In the genomic region with DNA sequence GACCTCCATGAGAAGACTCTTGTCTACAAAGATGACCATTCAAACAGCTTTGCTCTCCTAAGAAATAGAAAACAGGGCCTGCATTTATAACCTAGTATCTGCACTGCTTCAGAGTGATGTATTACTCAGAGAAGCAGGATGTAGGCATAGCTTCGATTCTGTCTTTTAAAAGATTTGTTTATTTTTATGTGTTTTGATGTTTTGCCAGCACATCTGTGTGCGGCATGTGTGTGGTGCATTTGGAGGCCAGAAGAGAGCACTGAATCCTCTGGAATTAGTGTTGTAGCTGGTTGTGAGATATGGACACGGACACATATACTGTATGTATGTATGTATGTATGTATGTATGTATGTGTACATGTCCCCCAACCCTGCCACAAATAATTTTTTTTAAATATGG, we compare ENCODE assay signal across 19 mouse cellular contexts. TPM values are rescaled to one million over a fixed set of nuclear protein-coding genes. Genes with fewer than 3 reads are reported as not detected.
DNase-seq lines count a peak whose midpoint lies in the region; ATAC-seq and TF ChIP-seq lines count a peak whose summit lies in the region.
"Had no signal": no experiment of that assay in that cellular context is flagged by ENCODE, and none has a peak within 500 bp of the region (broad histone marks: within the 10 kb centered on the region; RNA-seq: fewer than 3 reads in every experiment).

No protein-coding gene starts in this region.

- H3K4me1 ChIP-seq in embryonic facial prominence, embryonic 14.5 days (ENCODE audit: control insufficient read depth, insufficient read depth, low read length): no peaks in the 10 kb centered on the region
- no peaks in the 10 kb centered on the region for H3K4me1 ChIP-seq in embryonic facial prominence, embryonic 10.5 days
- H3K4me1 ChIP-seq in lung, embryonic 14.5 days (ENCODE audit: insufficient read depth): no peaks in the 10 kb centered on the region; the same call in 1 of the 2 replicates
- no peaks in the 10 kb centered on the region for H3K4me1 ChIP-seq in heart, embryonic 10.5 days
- H3K4me1 ChIP-seq: embryonic facial prominence, embryonic 13.5 days; forebrain, embryonic 13.5 days; forebrain, embryonic 15.5 days had no signal

- no peak overlapping the region for H3K9ac ChIP-seq in embryonic facial prominence, embryonic 14.5 days (ENCODE audit: low read depth, low read length)
- H3K9ac ChIP-seq in lung, embryonic 14.5 days: no peak overlapping the region
- H3K9ac ChIP-seq: embryonic facial prominence, embryonic 13.5 days; forebrain, embryonic 13.5 days; forebrain, embryonic 15.5 days; forebrain, postnatal 0 days had no signal

- TF ChIP-seq CTCF in lung, embryonic 14.5 days (IDR thresholded peaks at IDR 0.05; ENCODE audit: low read depth): no peak

- 0 out of 2 replicates have a peak, but pooled peaks cover 5% of the 10 kb centered on the region for H3K9me3 ChIP-seq in embryonic facial prominence, embryonic 14.5 days (ENCODE audit: control insufficient read depth, low read length)
- no peaks in the 10 kb centered on the region for H3K9me3 ChIP-seq in embryonic facial prominence, embryonic 10.5 days
- H3K9me3 ChIP-seq in lung, embryonic 14.5 days (ENCODE audit: low read depth, low read length): no peaks in the 10 kb centered on the region
- H3K9me3 ChIP-seq in heart, embryonic 10.5 days: no peaks in the 10 kb centered on the region
- H3K9me3 ChIP-seq: embryonic facial prominence, embryonic 13.5 days; forebrain, embryonic 13.5 days; forebrain, embryonic 15.5 days had no signal

- DNase-seq in embryonic facial prominence, embryonic 14.5 days (ENCODE audit: low spot score): peak; percentile 45
- DNase-seq in embryonic facial prominence, embryonic 10.5 days (ENCODE audit: low spot score): no peak
- peak; percentile 47 for DNase-seq in lung, embryonic 14.5 days
- DNase-seq in lung, postnatal 10 days: no peak
- DNase-seq in heart, embryonic 10.5 days (ENCODE audit: low spot score): no peak
- DNase-seq: adrenal gland, adult 8-10 months; adrenal gland, postnatal 14 days; adrenal gland, postnatal 36 days; cerebellum, adult 11-12 months; cerebellum, adult 2 months; cerebellum, adult 9-10 months; cerebellum, postnatal 10 days; cerebellum, postnatal 25 days; forebrain, postnatal 0 days had no signal

- H3K4me2 ChIP-seq in embryonic facial prominence, embryonic 14.5 days (ENCODE audit: low read depth, low read length): no peak overlapping the region
- no peak overlapping the region for H3K4me2 ChIP-seq in lung, embryonic 14.5 days
- H3K4me2 ChIP-seq: embryonic facial prominence, embryonic 13.5 days; forebrain, embryonic 13.5 days; forebrain, embryonic 15.5 days had no signal

- H3K36me3 ChIP-seq in embryonic facial prominence, embryonic 14.5 days (ENCODE audit: control insufficient read depth, insufficient read depth, low read length): no peaks in the 10 kb centered on the region
- H3K36me3 ChIP-seq in embryonic facial prominence, embryonic 10.5 days (replicated peaks): no peaks in the 10 kb centered on the region
- no peaks in the 10 kb centered on the region for H3K36me3 ChIP-seq in lung, embryonic 14.5 days (ENCODE audit: insufficient read depth)
- no peaks in the 10 kb centered on the region for H3K36me3 ChIP-seq in heart, embryonic 10.5 days
- H3K36me3 ChIP-seq: embryonic facial prominence, embryonic 13.5 days; forebrain, embryonic 15.5 days had no signal

- no peaks in the 10 kb centered on the region for H3K27me3 ChIP-seq in embryonic facial prominence, embryonic 14.5 days (replicated peaks; ENCODE audit: control insufficient read depth, insufficient read depth, low read length)
- H3K27me3 ChIP-seq in embryonic facial prominence, embryonic 10.5 days (replicated peaks; ENCODE audit: low read depth, poor library complexity, severe bottlenecking): no peaks in the 10 kb centered on the region
- no peaks in the 10 kb centered on the region for H3K27me3 ChIP-seq in lung, embryonic 14.5 days (ENCODE audit: insufficient read depth, low read length)
- H3K27me3 ChIP-seq in heart, embryonic 10.5 days (ENCODE audit: insufficient read depth, poor library complexity, severe bottlenecking): no peaks in the 10 kb centered on the region
- H3K27me3 ChIP-seq: embryonic facial prominence, embryonic 13.5 days; forebrain, embryonic 13.5 days; forebrain, embryonic 15.5 days; Patski had no signal

- H3K27ac ChIP-seq in embryonic facial prominence, embryonic 14.5 days (replicated peaks; ENCODE audit: low read depth, low read length): no peak overlapping the region
- H3K27ac ChIP-seq in embryonic facial prominence, embryonic 10.5 days (replicated peaks): no peak overlapping the region
- H3K27ac ChIP-seq in lung, embryonic 14.5 days (ENCODE audit: low read depth): no peak overlapping the region
- H3K27ac ChIP-seq in heart, embryonic 10.5 days: no peak overlapping the region
- H3K27ac ChIP-seq: embryonic facial prominence, embryonic 13.5 days; forebrain, embryonic 13.5 days; forebrain, embryonic 15.5 days had no signal

- ATAC-seq in embryonic facial prominence, embryonic 14.5 days (ENCODE audit: low read depth): no peak
- ATAC-seq in lung, embryonic 14.5 days (ENCODE audit: insufficient read depth): peak; percentile 41; the same call in 1 of the 2 replicates
- ATAC-seq: activated CD4-positive, CD25-positive, alpha-beta regulatory T cell, adult 4 months; forebrain, embryonic 13.5 days; forebrain, embryonic 15.5 days; forebrain, postnatal 0 days; Patski had no signal

- no peak overlapping the region for H3K4me3 ChIP-seq in embryonic facial prominence, embryonic 14.5 days (ENCODE audit: low read depth, low read length)
- no peak overlapping the region for H3K4me3 ChIP-seq in embryonic facial prominence, embryonic 10.5 days
- H3K4me3 ChIP-seq in lung, embryonic 14.5 days (ENCODE audit: low read depth, low read length): no peak overlapping the region
- no peak overlapping the region for H3K4me3 ChIP-seq in heart, embryonic 10.5 days
- H3K4me3 ChIP-seq: embryonic facial prominence, embryonic 13.5 days; forebrain, embryonic 13.5 days; forebrain, embryonic 15.5 days had no signal

- 64% methylated on average over 3 of the region's 3 CpGs for WGBS in embryonic facial prominence, embryonic 14.5 days
- WGBS in embryonic facial prominence, embryonic 10.5 days: 88% methylated on average over 3 of the region's 3 CpGs
- WGBS in lung, embryonic 14.5 days: 46% methylated on average over 3 of the region's 3 CpGs
- WGBS in heart, embryonic 10.5 days: 84% methylated on average over 3 of the region's 3 CpGs

RNA-seq across cellular contexts. Expression of a gene that starts 18.0 kb away (rescaled TPM):
- 37.5 and 38.7 TPM in 2 replicates for polyA plus RNA-seq in embryonic facial prominence, embryonic 14.5 days (2014; fragmentation: Nextera tagmentation; extraction: Ambion mirVana)
- polyA plus RNA-seq in embryonic facial prominence, embryonic 10.5 days (2016; fragmentation: Nextera tagmentation; extraction: Ambion mirVana): 50.3 and 53.0 TPM in 2 replicates
- 47.5 and 51.8 TPM in 2 replicates for polyA plus RNA-seq in lung, embryonic 14.5 days (2014; fragmentation: Nextera tagmentation; extraction: Ambion mirVana)
- 29.0 and 34.0 TPM in 2 replicates for polyA plus RNA-seq in heart, embryonic 10.5 days (2016; fragmentation: Nextera tagmentation; extraction: Ambion mirVana)

Comparison
In these comparisons a context has a peak if more than half of its experiments do, and no peak if none do; other contexts are left out.
1. DNase-seq: peak in embryonic facial prominence, embryonic 14.5 days (single experiment) and lung, embryonic 14.5 days (single experiment); none in embryonic facial prominence, embryonic 10.5 days (single experiment), lung, postnatal 10 days (single experiment) and heart, embryonic 10.5 days (single experiment).